Mouse (Mus musculus): ENCODE results near the gene Tecr.

Gene Tecr

GRCm38 (mm10) chr8:83607661-83608397 lies at the start of gene Tecr, which contains the start of gene Dnajb1:
Tecr (minus strand) TSS chr8:83607971.
Dnajb1 (plus strand) TSS chr8:83608193.
- peak; percentile 100 for DNase-seq

DNA sequence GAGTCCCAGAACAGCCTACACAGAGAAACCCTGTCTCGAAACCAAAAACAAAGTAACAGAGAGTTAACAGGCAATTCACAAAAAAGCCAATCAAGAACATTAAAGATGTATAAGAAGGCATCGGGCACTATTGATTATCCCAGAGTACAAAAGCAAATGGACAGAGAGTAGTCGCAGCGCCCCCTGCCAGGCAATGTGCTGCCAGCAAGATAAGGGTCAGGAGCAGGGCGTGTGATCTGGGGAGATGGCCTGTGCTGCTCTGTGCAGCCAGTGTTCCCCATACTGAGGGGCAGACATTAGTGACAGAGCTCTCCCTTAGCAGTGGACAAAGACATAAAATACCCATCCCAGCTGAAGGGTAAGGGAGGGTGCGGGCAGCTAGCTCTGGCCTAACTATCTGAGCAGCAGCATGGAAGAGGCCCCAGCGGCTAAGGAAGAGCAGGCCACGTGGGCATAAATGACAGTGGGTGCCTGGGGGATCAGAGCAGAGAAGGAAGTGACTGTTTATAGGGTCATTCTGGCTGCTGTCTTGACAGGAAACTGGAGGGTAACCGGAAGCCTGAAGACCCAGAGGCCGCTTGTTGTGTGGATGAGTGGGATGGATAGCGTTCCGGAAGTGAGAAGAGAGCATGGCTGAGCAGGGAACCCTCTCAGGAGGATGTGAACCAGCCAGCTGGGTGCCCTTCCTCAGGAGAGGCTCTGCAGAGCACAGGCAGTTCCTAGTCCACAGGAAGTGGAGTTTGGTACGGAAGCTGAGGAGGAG lies 48.9 kb upstream of the Tecr start:
- no peak for DNase-seq

DNA sequence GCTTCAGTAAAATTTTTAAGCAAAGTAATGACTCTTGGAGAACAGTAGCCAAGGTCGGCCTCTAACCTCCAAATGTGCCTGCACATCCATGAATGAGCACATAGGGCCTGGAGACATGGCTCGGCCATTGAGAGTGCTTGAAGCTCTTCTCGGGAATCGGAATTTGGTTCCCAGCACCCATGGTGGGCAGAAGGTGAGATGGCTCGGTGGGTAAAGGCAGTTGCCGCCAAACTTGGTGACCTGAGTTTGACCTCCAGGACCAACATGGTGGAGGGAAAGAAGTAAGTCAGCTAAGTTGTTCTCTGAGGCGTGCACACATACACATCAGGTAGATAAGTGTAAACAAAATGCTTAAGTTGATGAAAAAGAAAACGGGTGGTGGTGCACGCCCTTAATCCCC lies 48.3 kb upstream of the Tecr start:
- no peak for DNase-seq

DNA sequence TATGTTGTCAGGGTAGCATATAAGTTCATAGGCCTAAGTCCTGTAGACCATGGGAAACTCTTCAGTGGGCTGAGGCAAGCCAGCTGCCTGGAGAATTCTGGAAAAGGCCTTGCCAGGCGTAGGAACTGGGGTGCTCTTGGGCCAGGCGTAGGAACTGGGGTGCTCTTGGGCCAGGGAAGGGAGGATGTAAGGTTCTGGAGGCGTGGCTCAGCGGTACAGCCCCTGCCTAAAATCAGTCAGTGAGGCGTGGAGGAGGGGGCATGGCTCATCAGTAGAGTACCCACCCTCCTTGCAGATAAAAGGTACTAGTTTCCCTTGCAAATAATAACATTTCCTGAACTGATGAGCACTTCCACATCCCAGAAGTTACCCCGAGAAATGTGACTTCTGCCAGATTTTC lies 47.0 kb upstream of the Tecr start:
- no peak for DNase-seq

DNA sequence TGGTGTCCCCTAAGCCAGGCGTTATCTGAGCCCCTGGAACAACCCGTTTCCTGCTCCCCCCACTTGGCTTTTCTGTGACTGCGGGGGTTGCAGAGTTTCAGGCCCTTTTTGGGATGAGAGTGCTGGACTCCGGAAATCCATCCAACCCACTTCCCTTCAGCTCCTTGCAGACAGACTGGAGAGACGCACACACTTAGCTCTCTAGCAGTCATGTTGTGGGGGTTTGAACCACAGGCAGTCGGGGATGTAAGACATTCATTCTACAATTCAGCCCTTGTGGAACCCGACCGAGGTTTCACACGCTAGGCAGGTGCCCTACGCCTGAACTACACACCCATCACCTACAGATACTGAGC lies 45.9 kb upstream of the Tecr start:
- no peak for DNase-seq

DNA sequence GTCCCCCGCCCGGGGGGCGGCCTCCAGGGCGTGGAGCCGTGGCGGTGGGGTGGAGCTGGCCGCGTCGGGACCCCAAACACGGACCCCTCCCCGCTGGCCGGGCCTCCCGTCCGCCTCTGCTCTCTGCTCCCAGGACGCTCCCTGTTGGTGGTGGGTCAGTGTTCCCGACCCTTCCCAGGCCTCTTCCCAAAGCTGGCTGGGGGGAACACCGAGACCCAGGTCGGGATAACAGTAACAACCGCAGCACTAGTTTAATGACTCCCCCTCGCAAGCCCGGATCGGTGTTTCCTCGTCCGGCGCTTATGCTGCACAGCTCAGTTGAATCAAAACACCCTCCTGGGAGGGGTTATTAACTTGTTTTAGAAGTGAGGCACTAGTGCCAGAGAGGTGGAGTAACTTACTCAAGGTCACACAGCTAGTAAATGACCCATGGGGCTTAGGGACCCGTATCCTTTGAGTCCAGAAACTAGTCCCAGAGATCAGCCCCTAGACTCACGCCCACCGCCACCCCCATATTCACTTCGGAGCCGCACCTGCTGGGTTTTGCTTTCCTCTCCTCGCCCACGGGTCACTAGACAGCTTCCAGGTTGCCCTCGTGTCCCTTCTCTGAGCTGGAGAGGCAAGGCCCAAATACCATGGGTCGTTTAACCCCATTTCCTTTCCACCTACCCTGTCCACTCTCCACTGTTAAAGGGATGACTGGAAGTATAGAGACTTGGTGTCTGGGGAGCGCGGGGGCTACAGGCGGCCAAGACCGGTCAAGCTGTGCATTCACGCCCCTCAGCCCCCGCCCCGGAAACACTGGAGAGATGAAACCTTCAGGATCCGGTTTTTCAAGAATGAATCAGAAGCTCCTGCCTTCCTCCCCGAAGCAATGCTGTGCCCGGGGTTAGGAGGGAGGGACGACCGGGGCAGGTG lies 45.2 kb upstream of the Tecr start:
- DNase-seq = peak; percentile 39

DNA sequence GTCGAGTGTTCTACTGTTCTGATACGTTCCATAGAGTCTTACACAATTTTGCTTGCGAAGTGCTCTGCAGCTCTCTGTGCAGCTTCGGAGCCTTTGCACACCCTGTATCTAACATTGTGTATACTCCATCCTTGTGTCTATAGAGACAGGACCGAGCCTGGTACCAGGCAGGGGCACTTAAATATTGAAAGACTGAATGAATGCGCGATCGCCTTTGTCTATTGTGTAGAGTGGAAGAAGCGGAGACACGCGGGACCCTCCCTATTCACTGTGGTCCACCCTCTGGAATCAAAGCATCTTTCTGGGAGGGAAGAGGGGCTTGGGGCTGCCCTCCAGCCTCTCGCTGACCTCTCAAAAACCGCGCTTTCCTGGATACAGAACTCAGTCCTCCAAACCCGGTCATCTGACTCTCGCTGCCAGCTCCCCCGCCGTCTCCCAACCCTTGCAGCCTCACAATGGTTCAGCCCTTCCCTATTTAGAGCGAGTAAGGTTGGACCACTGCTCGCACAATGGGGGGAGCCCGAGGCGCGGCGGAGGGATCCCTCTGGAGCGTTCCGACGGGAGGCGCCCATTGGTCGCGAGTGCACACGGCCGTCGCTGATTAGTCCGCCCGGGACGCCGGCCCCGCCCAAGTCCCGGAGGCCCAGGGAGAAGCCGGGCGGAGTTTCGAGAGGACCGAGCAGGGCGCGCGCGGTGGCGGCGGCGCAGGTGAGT lies 44.4 kb upstream of the Tecr start, which contains the start of gene Gipc1:
Gipc1 (plus strand) TSS at position 648 of the 714 bp plus-strand sequence.
- peak; percentile 96 for DNase-seq

- no peak for DNase-seq
These were observed 41.9 kb upstream of the Tecr start for GRCm38 (mm10) chr8:83649699-83650098.

GRCm38 (mm10) chr8:83648031-83648430 lies 40.3 kb upstream of the Tecr start:
- no peak for DNase-seq

DNA sequence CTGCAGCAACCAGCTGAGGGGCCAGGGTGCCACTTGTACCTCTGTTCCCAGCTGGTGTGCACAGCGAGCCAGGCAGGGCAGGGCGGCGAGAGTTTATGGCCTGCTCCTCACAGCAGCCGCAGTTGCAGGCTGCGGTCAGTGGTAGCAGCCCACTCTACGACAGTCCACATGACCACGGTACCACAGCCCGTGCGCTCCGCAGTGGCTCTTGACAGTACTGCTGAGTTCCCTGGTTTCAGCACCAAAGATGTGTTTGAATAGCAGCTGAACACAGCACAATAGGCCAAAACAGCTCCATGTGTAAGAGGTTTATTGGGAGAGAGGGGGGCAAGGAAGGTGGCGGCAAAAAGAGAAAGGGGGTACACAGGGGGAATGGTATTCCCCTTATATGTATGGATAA lies 39.7 kb upstream of the Tecr start:
- no peak for DNase-seq

GRCm38 (mm10) chr8:83639649-83640048 lies 31.9 kb upstream of the Tecr start:
- DNase-seq = no peak

DNA sequence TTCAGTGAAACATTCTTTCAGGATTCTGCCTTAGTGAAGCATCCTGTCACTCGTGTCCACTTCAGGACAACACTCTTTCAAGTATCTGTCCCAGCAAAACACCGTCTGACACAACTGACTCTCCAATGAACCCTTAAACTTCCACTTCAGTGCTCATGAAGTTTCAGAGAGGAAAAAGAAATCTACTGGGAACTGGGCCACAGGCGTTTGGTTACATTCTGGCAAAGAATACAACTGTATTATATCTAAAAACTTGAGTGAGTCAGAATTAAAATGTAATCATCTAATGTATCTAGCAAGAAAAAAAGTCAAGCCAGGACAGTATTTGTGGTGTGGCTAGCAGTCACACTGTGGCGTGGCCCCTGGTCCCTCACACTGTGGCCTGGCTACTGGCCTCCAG lies 31.1 kb upstream of the Tecr start:
- no peak for DNase-seq

- no peak for DNase-seq
These were observed 24.4 kb upstream of the Tecr start for GRCm38 (mm10) chr8:83632083-83632707.

- DNase-seq = no peak
These were observed 18.0 kb upstream of the Tecr start for GRCm38 (mm10) chr8:83625676-83626299.

DNA sequence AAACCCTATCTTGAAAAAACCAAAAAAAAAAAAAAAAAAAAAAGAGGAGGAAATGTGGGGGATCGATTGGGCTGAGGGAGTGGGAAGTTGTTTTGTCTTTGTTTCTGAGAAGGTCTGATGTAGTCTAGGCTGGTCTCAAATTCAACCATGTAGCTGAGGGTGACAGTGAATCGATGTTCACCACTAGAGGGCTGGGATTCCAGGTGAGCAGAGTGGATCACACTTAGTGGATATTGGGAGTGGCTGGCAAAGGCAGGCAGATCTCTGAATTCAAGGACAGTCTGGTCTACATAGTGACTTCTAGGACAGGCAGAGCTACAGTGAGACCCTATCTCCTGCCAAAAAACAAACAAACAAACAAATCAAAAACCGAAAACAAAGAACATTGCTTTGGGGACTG lies 17.0 kb upstream of the Tecr start:
- DNase-seq = no peak

DNA sequence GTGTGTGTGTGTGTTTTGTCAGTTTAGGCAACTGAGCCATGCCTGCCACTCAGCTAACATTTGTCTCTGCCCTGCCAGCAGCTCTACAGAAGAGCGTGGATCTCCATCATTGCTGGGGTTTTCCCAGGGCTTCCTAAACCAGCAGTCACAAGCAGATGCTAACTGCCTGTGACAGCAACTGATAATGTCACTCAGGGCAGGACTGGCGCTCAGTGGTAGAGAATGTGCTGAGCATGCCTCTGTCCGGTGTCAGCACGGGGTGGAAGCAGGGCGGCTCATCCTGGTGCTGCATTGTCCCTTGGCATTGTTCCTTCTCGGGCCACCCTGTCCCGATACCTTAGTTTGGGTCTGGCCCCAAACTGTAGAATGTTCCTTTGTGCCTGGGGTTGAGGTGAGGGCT lies 15.8 kb upstream of the Tecr start:
- DNase-seq = no peak

DNA sequence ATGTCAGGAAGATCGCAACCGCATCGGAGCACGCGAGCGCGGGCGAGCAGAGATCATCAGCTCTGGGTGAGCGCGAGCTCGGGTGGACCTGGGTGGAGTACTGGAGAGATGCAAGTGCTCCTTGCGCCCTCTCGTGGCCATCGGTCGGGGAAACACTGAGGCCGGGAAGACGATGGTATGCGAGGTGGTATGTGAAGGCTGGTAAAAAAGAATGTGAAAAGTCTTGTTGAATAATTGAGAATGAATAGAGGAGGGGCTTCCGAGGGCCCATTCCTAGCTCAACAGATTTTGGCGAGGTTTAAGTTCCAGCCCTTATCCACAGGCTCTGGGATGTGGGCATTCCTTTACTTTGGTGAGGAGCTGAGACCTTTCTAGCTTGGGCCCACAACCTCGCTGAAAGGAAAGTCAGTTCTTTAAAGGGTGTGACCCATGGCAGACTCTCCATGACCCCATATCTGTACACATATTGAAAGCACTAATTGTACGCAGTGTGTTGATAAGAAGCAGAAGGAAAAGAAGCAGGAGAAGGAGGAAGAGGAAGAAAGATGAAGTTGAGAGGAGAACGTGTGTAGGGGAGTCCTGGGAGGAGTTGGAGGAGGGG lies 14.7 kb upstream of the Tecr start:
- DNase-seq = peak; percentile 90

- DNase-seq = no peak
These were observed 14.1 kb upstream of the Tecr start for GRCm38 (mm10) chr8:83621691-83622388.

- DNase-seq = peak; percentile 36
These were observed 12.0 kb upstream of the Tecr start for GRCm38 (mm10) chr8:83619568-83620285.

- no peak for DNase-seq
These were observed 10.8 kb upstream of the Tecr start for GRCm38 (mm10) chr8:83618566-83618965.

All from thymus, postnatal 25 days (tissue).